Mouse (Mus musculus) liver, embryonic 15.5 days (tissue): ENCODE data around the gene Anxa1. TPM values are rescaled to one million over a fixed set of nuclear protein-coding genes. Genes with fewer than 3 reads are reported as not detected.

Experiments used
- ATAC-seq: fragments of 200-750 bp; cut with Nextera tagmentation; 2 replicates; pipeline ENCODE4 v1.8.0; 2017; ENCODE audit warnings: moderate number of reproducible peaks, mild to moderate bottlenecking, moderate library complexity; ENCODE audit not compliant: insufficient read depth
- H3K27ac ChIP-seq: fragments of 300-500 bp; sonication (generic); replicated peaks from 2 replicates; pipeline ENCODE4 v1.5.1; 2015; ENCODE audit warnings: mild to moderate bottlenecking, inconsistent platforms
- H3K27me3 ChIP-seq: fragments of 300-500 bp; sonication (generic); 2 replicates; pipeline ENCODE4 v1.6.1; 2015; ENCODE audit warnings: mild to moderate bottlenecking, inconsistent platforms
- H3K36me3 ChIP-seq: fragments of 300-500 bp; sonication (generic); replicated peaks from 2 replicates; pipeline ENCODE4 v1.6.1; 2015; ENCODE audit warnings: moderate library complexity, mild to moderate bottlenecking, inconsistent platforms
- H3K4me1 ChIP-seq: fragments of 300-500 bp; sonication (generic); replicated peaks from 2 replicates; pipeline ENCODE4 v1.6.1; 2015; ENCODE audit warnings: inconsistent platforms
- H3K4me2 ChIP-seq: fragments of 300-500 bp; sonication (generic); 2 replicates; pipeline ENCODE4 v1.6.1; 2015; ENCODE audit warnings: moderate library complexity, mild to moderate bottlenecking, inconsistent platforms
- H3K4me3 ChIP-seq: fragments of 300-500 bp; sonication (generic); replicated peaks from 2 replicates; pipeline ENCODE4 v1.5.1; 2015; ENCODE audit warnings: mild to moderate bottlenecking, inconsistent platforms
- H3K9ac ChIP-seq: fragments of 300-500 bp; sonication (generic); 2 replicates; pipeline ENCODE4 v1.6.1; 2015; ENCODE audit warnings: moderate library complexity, mild to moderate bottlenecking, inconsistent platforms
- H3K9me3 ChIP-seq: fragments of 300-500 bp; sonication (generic); replicated peaks from 2 replicates; pipeline ENCODE4 v1.6.1; 2016; ENCODE audit warnings: inconsistent platforms
- WGBS: fragments of 180-500 bp; shearing (Covaris S2); methylation state at CpG from one replicate; pipeline ENCODE4 v1.1.7; 2015; ENCODE audit warnings: mixed read lengths; ENCODE audit not compliant: insufficient replicate concordance; 5-methylcytosine and 5-hydroxymethylcytosine counted together
- polyA plus RNA-seq: library from polyadenylated mRNA; unstranded; fragments of >200 nt; fragmentation: Nextera tagmentation; extraction: Ambion mirVana; gene quantifications from 2 replicates; pipeline ENCODE4 v1.2.1, GENCODE M21; 2015

Gene Anxa1
- polyA plus RNA-seq, 1 experiment from 2014 or later = 81.8 TPM

DNA sequence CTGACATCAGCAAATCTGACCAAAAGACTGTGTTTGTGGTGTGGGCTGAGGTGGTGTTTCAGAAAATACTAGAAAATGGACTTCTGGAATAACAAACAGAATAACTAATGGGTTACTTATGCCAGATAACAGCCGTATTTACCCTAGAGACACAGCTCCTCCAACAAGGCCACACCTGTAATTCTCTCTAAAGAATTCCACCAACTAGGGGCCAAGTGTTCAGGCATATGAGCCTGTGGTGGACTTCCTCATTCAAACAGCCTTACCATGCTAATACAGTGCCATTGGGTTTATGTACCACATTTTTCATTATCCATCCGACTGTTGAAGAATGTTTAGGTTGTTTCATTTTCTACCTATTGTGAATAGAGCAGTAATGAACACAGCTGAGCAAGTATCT is 20.6 kb downstream of the Anxa1 start:
- H3K9me3 ChIP-seq = no peaks in the 10 kb centered on the region
- WGBS = 47% methylated on average over 2 of the region's 2 CpGs
- no peak overlapping the region for H3K4me2 ChIP-seq
- no peak overlapping the region for H3K9ac ChIP-seq
- no peaks in the 10 kb centered on the region for H3K36me3 ChIP-seq
- H3K27ac ChIP-seq = no peak overlapping the region
- ATAC-seq = no peak
- H3K4me1 ChIP-seq = no peaks in the 10 kb centered on the region
- H3K27me3 ChIP-seq = no peaks in the 10 kb centered on the region
- no peak overlapping the region for H3K4me3 ChIP-seq

DNA sequence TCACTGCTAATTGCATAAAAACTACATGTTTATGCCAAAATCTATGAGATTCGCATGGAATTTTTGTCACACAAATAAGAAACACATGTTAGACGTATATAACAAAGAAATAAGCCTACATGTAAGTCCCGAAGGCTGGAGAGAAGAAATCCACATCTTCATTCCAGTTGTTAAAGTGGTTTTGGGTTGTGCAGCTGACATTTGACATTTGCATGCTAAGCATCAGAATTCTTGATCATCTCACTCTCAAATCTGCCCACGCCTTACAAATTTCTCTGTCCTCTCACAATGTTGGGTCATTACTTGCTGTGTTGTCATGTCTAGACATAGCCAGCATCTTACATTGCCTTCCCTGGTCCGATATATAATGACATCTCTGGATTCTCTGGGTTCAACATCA is 24.2 kb downstream of the Anxa1 start:
- no peaks in the 10 kb centered on the region for H3K4me1 ChIP-seq
- no peak overlapping the region for H3K9ac ChIP-seq
- ATAC-seq = no peak
- no peak overlapping the region for H3K27ac ChIP-seq
- no peak overlapping the region for H3K4me3 ChIP-seq
- no peak overlapping the region for H3K4me2 ChIP-seq
- no peaks in the 10 kb centered on the region for H3K9me3 ChIP-seq
- WGBS = 51% methylated on average over 5 of the region's 5 CpGs
- H3K27me3 ChIP-seq = no peaks in the 10 kb centered on the region
- no peaks in the 10 kb centered on the region for H3K36me3 ChIP-seq

DNA sequence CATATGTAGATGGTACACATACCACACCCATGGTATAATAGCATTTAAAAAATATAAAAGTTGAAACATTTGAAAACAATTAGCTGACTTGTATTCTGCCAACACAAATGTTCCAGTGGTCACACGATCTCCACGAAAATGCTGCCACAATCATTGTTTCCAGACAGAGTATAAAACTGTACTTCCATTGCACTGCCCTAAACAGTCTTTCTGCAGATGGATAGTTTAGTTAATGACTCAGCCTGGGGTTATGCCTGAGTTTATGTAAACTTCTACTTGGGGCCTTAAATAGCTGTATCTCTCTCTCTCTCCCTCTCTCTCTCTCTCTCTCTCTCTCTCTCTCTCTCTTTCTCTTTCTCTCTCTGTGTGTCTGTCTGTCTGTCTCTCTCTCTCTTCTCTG is 24.7 kb downstream of the Anxa1 start:
- Histone ChIP-seq H3K4me1 (no peaks in the 10 kb centered on the region), H3K36me3 (no peaks in the 10 kb centered on the region), H3K4me3 (no peak overlapping the region), H3K9me3 (no peaks in the 10 kb centered on the region), H3K4me2 (no peak overlapping the region), H3K27me3 (no peaks in the 10 kb centered on the region), H3K9ac (no peak overlapping the region), H3K27ac (no peak overlapping the region)
- WGBS = 64% methylated on average over 2 of the region's 2 CpGs
- ATAC-seq = no peak

DNA sequence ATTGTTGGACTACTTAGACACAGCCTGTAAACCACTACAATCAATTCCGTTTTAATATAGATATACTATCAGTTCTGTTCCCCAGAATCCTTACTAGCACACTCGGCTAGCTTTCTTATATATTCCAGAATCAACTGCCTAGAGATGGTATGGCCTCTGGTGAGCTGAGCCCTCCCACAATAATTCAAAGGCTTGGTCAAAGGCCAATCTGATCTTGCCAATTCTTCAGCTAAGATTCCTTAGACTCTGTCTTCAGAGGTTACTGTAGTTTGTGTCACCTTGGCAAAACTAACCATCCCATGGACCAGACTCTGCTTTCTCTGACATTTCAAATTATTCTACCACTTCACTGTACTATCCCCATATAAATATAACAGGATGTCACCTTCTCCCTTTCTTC is 25.4 kb downstream of the Anxa1 start:
- Histone ChIP-seq H3K27me3 (no peaks in the 10 kb centered on the region), H3K9ac (no peak overlapping the region), H3K27ac (no peak overlapping the region), H3K4me1 (no peaks in the 10 kb centered on the region), H3K4me2 (no peak overlapping the region), H3K4me3 (no peak overlapping the region), H3K36me3 (no peaks in the 10 kb centered on the region), H3K9me3 (no peaks in the 10 kb centered on the region)
- no peak for ATAC-seq
- WGBS = 54% methylated on average over 2 of the region's 2 CpGs

DNA sequence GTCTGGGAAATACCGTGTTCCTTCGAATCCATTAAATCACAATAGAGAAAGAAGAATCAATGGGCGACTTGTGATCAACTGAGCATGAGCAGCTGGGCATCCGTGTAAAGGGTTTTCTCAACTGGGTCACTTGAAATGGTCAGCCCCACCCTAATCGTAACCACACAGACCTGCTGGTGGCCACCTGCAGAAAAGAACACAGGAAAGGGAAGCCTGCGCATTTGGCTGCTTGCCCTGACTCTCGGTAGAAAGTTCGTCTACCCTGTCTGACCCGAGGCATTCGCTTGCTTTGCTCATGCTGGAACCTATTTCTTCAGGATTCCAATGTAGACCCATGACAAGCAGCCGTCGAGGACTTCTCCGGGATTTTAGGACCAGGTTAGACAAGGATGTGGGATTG is 25.8 kb downstream of the Anxa1 start:
- 73% methylated on average over 13 of the region's 13 CpGs for WGBS

DNA sequence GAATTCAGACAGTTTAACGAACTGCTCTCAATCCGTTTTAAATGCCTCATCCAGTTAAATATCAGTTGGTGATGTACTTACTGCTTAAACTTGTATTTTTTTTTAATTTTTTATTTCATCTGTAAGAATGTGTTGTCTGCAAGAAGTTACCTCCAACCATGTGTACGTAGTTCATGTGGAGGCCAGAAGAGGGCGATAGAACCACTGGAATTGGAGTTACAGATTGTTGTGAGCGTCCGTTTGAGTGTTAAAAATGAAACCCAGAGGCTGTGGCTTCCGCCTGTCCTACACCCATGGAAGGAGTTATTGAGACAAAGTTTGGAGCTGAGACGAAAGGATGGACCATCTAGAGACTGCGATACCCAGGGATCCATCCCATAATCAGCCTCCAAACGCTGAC is 27.5 kb downstream of the Anxa1 start:
- H3K9ac ChIP-seq = no peak overlapping the region
- no peak overlapping the region for H3K4me2 ChIP-seq
- no peak overlapping the region for H3K4me3 ChIP-seq
- no peaks in the 10 kb centered on the region for H3K27me3 ChIP-seq
- WGBS = 42% methylated on average over 10 of the region's 10 CpGs
- no peaks in the 10 kb centered on the region for H3K9me3 ChIP-seq
- ATAC-seq = no peak
- H3K27ac ChIP-seq = no peak overlapping the region
- H3K4me1 ChIP-seq = no peaks in the 10 kb centered on the region
- no peaks in the 10 kb centered on the region for H3K36me3 ChIP-seq

More for the DNA sequence above, 25.8 kb downstream of the Anxa1 start:
- Histone ChIP-seq H3K4me1 (no peaks in the 10 kb centered on the region), H3K4me2 (no peak overlapping the region), H3K27me3 (no peaks in the 10 kb centered on the region), H3K9ac (no peak overlapping the region), H3K36me3 (no peaks in the 10 kb centered on the region), H3K4me3 (no peak overlapping the region), H3K27ac (no peak overlapping the region), H3K9me3 (no peaks in the 10 kb centered on the region)
- no peak for ATAC-seq

DNA sequence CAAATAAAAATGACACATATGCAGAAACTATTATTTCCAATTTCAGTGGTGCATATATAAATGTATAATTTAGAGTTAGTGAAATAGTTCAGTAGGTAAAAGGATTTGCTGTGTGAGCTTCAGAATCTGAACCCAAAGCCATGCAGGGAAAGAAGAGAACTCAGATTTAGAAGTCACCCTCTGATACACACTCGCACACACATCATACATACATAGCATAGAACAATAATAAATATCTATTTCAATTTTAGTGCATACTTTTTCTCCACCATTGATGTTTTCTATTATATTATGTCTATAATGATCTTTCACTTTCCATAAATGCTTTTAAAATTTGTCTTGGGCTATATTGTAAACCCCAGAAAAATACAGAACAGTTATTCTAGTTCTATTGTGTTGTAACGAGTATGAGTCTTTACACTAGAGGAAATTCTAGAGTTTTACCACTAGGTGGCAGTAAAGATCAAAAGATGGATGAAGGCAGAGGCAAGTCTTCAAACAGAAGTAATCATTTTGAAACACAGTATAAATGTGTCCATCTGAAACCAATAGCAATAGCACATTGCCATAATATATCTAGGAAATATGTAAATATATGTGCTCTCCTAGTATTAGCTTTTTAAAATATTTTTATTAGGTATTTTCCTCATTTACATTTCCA is 28.7 kb downstream of the Anxa1 start:
- ATAC-seq = no peak
- no peak overlapping the region for H3K9ac ChIP-seq
- WGBS = 35% methylated on average over 2 of the region's 2 CpGs

DNA sequence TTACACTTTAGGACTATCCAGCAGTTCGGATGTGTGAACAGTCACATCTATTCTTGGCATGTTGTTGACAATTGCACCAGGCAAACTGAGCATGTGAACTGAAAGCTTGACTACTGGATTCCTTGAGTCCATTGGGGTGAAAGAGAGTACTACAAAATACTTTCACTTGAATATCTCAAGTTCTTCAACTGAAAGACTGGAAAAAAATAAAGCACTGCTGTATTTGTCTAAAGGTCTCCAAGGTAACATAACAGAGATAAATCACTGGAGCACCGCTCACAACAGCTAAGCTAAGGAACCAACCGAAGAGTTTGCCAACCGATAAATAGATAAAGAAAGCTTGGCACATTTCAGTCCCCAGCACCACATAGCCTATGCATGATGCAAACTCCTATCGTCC is 32.1 kb downstream of the Anxa1 start:
- Histone ChIP-seq H3K36me3 (no peaks in the 10 kb centered on the region), H3K9me3 (no peaks in the 10 kb centered on the region), H3K4me2 (no peak overlapping the region), H3K4me3 (no peak overlapping the region), H3K9ac (no peak overlapping the region), H3K27me3 (no peaks in the 10 kb centered on the region), H3K27ac (no peak overlapping the region), H3K4me1 (no peaks in the 10 kb centered on the region)
- 55% methylated on average over 5 of the region's 5 CpGs for WGBS
- no peak for ATAC-seq

More for the DNA sequence above, 28.7 kb downstream of the Anxa1 start:
- Histone ChIP-seq H3K27ac (no peak overlapping the region), H3K36me3 (no peaks in the 10 kb centered on the region), H3K9me3 (no peaks in the 10 kb centered on the region), H3K4me2 (no peak overlapping the region), H3K27me3 (no peaks in the 10 kb centered on the region), H3K4me1 (no peaks in the 10 kb centered on the region), H3K4me3 (no peak overlapping the region)

DNA sequence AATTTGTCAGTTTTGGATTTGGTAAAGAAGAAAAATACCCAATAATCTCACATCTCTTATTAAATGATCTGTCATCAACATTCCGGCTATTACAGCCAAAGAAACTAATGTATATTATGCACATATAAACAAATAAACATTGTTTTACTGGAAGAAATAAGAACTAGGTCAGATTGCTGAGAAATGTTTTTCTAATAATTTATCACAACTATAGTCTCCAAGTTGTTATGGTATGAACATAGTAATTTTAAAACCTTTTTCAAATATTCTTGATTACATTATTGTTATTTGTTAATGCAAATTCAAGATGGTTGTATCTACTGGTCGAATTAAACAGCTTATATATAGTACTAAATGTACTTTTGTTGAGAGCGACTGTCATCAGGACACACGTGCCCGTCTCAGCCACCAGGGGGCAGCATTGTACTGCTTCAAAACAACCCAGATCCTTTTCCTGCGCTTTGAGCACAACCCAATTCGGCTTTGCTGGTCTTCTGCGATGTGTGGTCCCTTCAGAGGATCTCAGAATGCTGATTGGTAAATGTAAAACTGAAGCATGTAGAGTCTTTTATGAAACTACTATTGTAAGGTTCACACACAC is 45.3 kb downstream of the Anxa1 start:
- no peaks in the 10 kb centered on the region for H3K4me1 ChIP-seq
- H3K4me2 ChIP-seq = no peak overlapping the region
- no peak for ATAC-seq
- no peaks in the 10 kb centered on the region for H3K36me3 ChIP-seq
- H3K9me3 ChIP-seq = no peaks in the 10 kb centered on the region
- H3K27ac ChIP-seq = no peak overlapping the region
- 13% methylated on average over 8 of the region's 8 CpGs for WGBS
- H3K9ac ChIP-seq = no peak overlapping the region
- H3K27me3 ChIP-seq = no peaks in the 10 kb centered on the region
- no peak overlapping the region for H3K4me3 ChIP-seq

DNA sequence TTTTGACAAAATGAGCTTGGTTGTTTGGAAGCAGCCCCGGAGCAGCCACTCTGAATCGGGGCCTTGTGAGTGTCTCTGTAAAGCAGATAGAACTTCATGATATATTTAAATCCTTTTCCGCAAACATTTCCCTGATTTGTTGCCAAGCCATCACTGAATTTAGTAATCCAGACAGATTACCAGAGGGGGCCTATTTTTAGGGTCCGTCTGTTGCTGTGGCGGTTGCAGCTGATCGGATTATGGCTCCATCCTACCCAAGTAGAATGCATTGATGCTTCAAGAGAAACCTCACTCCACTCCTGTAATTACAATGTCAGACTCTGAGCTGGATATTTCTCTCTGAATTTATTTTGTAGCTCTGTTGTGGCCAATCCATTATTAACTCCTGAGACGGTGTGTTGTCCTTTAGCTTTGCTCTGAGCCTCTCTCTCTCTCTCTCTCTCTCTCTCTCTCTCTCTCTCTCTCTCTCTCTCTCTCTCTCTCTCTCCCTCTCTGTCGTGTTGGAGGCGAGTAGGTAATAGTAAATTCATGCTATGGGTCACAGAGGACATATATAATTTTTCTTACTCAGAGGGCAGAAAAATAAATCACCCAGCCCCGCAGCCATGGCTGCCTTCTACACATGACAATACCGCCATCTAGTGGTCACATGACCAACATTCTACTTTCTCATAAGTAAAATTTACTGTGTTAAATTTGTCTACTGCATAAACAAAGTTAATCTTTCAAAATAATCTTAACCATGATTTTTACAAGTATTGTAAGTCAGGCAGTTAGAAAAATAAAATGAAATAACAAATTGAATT is 46.0 kb downstream of the Anxa1 start:
- Histone ChIP-seq H3K27me3 (no peaks in the 10 kb centered on the region), H3K27ac (no peak overlapping the region), H3K36me3 (no peaks in the 10 kb centered on the region), H3K4me2 (no peak overlapping the region), H3K9ac (no peak overlapping the region), H3K4me1 (no peaks in the 10 kb centered on the region), H3K9me3 (no peaks in the 10 kb centered on the region), H3K4me3 (no peak overlapping the region)
- no peak for ATAC-seq
- WGBS = 53% methylated on average over 11 of the region's 11 CpGs

DNA sequence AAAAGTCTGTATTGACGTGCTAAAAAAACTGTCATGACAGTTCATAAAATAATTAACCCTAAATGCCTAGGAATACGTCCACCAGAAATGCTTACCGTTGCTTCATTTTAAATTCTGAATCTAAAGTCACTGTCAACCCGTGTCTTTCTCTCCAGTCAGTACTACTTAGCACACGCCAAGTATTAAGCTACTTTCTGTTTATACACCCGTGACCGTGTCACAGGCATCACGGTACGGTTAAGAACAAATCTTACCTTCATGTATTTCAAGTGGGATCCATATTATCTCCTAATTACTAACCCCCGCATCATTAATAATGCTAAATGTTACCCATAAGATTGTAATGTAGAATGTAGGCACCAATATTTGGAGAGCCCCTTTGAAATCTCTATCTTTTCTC is 46.7 kb downstream of the Anxa1 start:
- Histone ChIP-seq H3K27ac (no peak overlapping the region), H3K27me3 (no peaks in the 10 kb centered on the region), H3K4me3 (no peak overlapping the region), H3K9me3 (no peaks in the 10 kb centered on the region), H3K4me2 (no peak overlapping the region), H3K36me3 (no peaks in the 10 kb centered on the region), H3K4me1 (no peaks in the 10 kb centered on the region), H3K9ac (no peak overlapping the region)
- ATAC-seq = no peak
- WGBS = 64% methylated on average over 10 of the region's 10 CpGs
